Mouse (Mus musculus): ENCODE measurements around the gene Igfbpl1. TPM values are rescaled to one million over a fixed set of nuclear protein-coding genes. Genes with fewer than 3 reads are reported as not detected.

Igfbpl1 gene
- polyA plus RNA-seq, 1 experiment from 2014 or later: 90.4 TPM

- Histone ChIP-seq H3K4me2 (ENCODE audit: low read depth) (no peak overlapping the region), H3K4me1 (ENCODE audit: control insufficient read depth, insufficient read depth, low read length) (peaks cover 20% of the 10 kb centered on the region), H3K4me3 (ENCODE audit: low read depth, low read length) (no peak overlapping the region), H3K9ac (ENCODE audit: low read length) (no peak overlapping the region), H3K27ac (ENCODE audit: low read depth, low read length) (no peak overlapping the region), H3K27me3 (ENCODE audit: control insufficient read depth, insufficient read depth, low read length) (no peaks in the 10 kb centered on the region), H3K36me3 (ENCODE audit: control insufficient read depth, insufficient read depth, low read length) (no peaks in the 10 kb centered on the region), H3K9me3 (ENCODE audit: control insufficient read depth, low read length) (no peaks in the 10 kb centered on the region)
- WGBS: 30% methylated on average over 7 of the region's 7 CpGs
- no peak for ATAC-seq (ENCODE audit: insufficient read depth, low FRiP score, low TSS enrichment)
- peak; percentile 71 for DNase-seq (ENCODE audit: low spot score)
Observed at GRCm38 (mm10) chr4:45815542-45815941, 11.2 kb downstream of the Igfbpl1 start.

GRCm38 (mm10) chr4:45811250-45811649, 15.5 kb downstream of the Igfbpl1 start:
- Histone ChIP-seq H3K4me1 (ENCODE audit: control insufficient read depth, insufficient read depth, low read length) (0 out of 2 replicates have a peak, but pooled peaks cover 4% of the 10 kb centered on the region), H3K27me3 (ENCODE audit: control insufficient read depth, insufficient read depth, low read length) (no peaks in the 10 kb centered on the region), H3K4me3 (ENCODE audit: low read depth, low read length) (no peak overlapping the region), H3K27ac (ENCODE audit: low read depth, low read length) (no peak overlapping the region), H3K4me2 (ENCODE audit: low read depth) (no peak overlapping the region), H3K9me3 (ENCODE audit: control insufficient read depth, low read length) (no peaks in the 10 kb centered on the region), H3K36me3 (ENCODE audit: control insufficient read depth, insufficient read depth, low read length) (no peaks in the 10 kb centered on the region), H3K9ac (ENCODE audit: low read length) (no peak overlapping the region)
- no peak for ATAC-seq (ENCODE audit: insufficient read depth, low FRiP score, low TSS enrichment)
- DNase-seq (ENCODE audit: low spot score): no peak
- 18% methylated on average over 8 of the region's 8 CpGs for WGBS

- Histone ChIP-seq H3K4me3 (ENCODE audit: low read depth, low read length) (no peak overlapping the region), H3K9me3 (ENCODE audit: control insufficient read depth, low read length) (no peaks in the 10 kb centered on the region), H3K9ac (ENCODE audit: low read length) (no peak overlapping the region; the same call in 1 of the 2 replicates), H3K27me3 (ENCODE audit: control insufficient read depth, insufficient read depth, low read length) (no peaks in the 10 kb centered on the region), H3K27ac (ENCODE audit: low read depth, low read length) (no peak overlapping the region), H3K36me3 (ENCODE audit: control insufficient read depth, insufficient read depth, low read length) (no peaks in the 10 kb centered on the region), H3K4me1 (ENCODE audit: control insufficient read depth, insufficient read depth, low read length) (no peaks in the 10 kb centered on the region), H3K4me2 (ENCODE audit: low read depth) (no peak overlapping the region)
- ATAC-seq (ENCODE audit: insufficient read depth, low FRiP score, low TSS enrichment): no peak
- DNase-seq (ENCODE audit: low spot score): no peak
- 56% methylated on average over 7 of the region's 7 CpGs for WGBS
Observed at GRCm38 (mm10) chr4:45808034-45808433, 18.7 kb downstream of the Igfbpl1 start.

- H3K27me3 ChIP-seq (ENCODE audit: control insufficient read depth, insufficient read depth, low read length): no peaks in the 10 kb centered on the region
- no peaks in the 10 kb centered on the region for H3K4me1 ChIP-seq (ENCODE audit: control insufficient read depth, insufficient read depth, low read length)
- H3K9ac ChIP-seq (ENCODE audit: low read length): no peak overlapping the region
- no peak for DNase-seq (ENCODE audit: low spot score)
- WGBS: 93% methylated on average over 14 of the region's 14 CpGs
- H3K4me3 ChIP-seq (ENCODE audit: low read depth, low read length): no peak overlapping the region
- no peak for ATAC-seq (ENCODE audit: insufficient read depth, low FRiP score, low TSS enrichment)
- no peak overlapping the region for H3K4me2 ChIP-seq (ENCODE audit: low read depth)
- H3K9me3 ChIP-seq (ENCODE audit: control insufficient read depth, low read length): no peaks in the 10 kb centered on the region
- H3K36me3 ChIP-seq (ENCODE audit: control insufficient read depth, insufficient read depth, low read length): no peaks in the 10 kb centered on the region
- no peak overlapping the region for H3K27ac ChIP-seq (ENCODE audit: low read depth, low read length)
Observed at GRCm38 (mm10) chr4:45802900-45803299, 23.8 kb downstream of the Igfbpl1 start.

GRCm38 (mm10) chr4:45799956-45800537, 26.7 kb downstream of the Igfbpl1 start:
- Histone ChIP-seq H3K9ac (ENCODE audit: low read length) (no peak overlapping the region), H3K36me3 (ENCODE audit: control insufficient read depth, insufficient read depth, low read length) (no peaks in the 10 kb centered on the region), H3K27me3 (ENCODE audit: control insufficient read depth, insufficient read depth, low read length) (no peaks in the 10 kb centered on the region), H3K9me3 (ENCODE audit: control insufficient read depth, low read length) (no peaks in the 10 kb centered on the region), H3K4me2 (ENCODE audit: low read depth) (no peak overlapping the region), H3K4me3 (ENCODE audit: low read depth, low read length) (no peak overlapping the region), H3K27ac (ENCODE audit: low read depth, low read length) (0 out of 2 replicates have a peak overlapping the region, but pooled peaks have one; percentile 14), H3K4me1 (ENCODE audit: control insufficient read depth, insufficient read depth, low read length) (no peaks in the 10 kb centered on the region)
- DNase-seq (ENCODE audit: low spot score): no peak
- WGBS: 25% methylated on average over 3 of the region's 3 CpGs
- ATAC-seq (ENCODE audit: insufficient read depth, low FRiP score, low TSS enrichment): no peak

GRCm38 (mm10) chr4:45798964-45799363, 27.8 kb downstream of the Igfbpl1 start, which contains the start of gene Aldh1b1:
Aldh1b1 (plus strand) TSS chr4:45799022.
- Histone ChIP-seq H3K9me3 (ENCODE audit: control insufficient read depth, low read length) (no peaks in the 10 kb centered on the region), H3K4me3 (ENCODE audit: low read depth, low read length) (peak within 1 kb of the TSS; percentile 39), H3K36me3 (ENCODE audit: control insufficient read depth, insufficient read depth, low read length) (no peaks in the 10 kb centered on the region), H3K4me2 (ENCODE audit: low read depth) (peak within 1 kb of the TSS; percentile 70), H3K4me1 (ENCODE audit: control insufficient read depth, insufficient read depth, low read length) (no peaks in the 10 kb centered on the region), H3K9ac (ENCODE audit: low read length) (peak within 1 kb of the TSS; percentile 55), H3K27ac (ENCODE audit: low read depth, low read length) (0 out of 2 replicates have a peak within 1 kb of the TSS, but pooled peaks have one; percentile 49), H3K27me3 (ENCODE audit: control insufficient read depth, insufficient read depth, low read length) (no peaks in the 10 kb centered on the region)
- peak; percentile 84 for DNase-seq (ENCODE audit: low spot score)
- ATAC-seq (ENCODE audit: insufficient read depth, low FRiP score, low TSS enrichment): peak; percentile 73; the same call in 1 of the 2 replicates
- under 1% methylated on average over 26 of the region's 26 CpGs for WGBS

- DNase-seq (ENCODE audit: low spot score) (no peak), ATAC-seq (ENCODE audit: insufficient read depth, low FRiP score, low TSS enrichment) (no peak)
- Histone ChIP-seq H3K9ac (ENCODE audit: low read length) (no peak overlapping the region), H3K9me3 (ENCODE audit: control insufficient read depth, low read length) (no peaks in the 10 kb centered on the region), H3K4me1 (ENCODE audit: control insufficient read depth, insufficient read depth, low read length) (no peaks in the 10 kb centered on the region), H3K36me3 (ENCODE audit: control insufficient read depth, insufficient read depth, low read length) (no peaks in the 10 kb centered on the region), H3K27ac (ENCODE audit: low read depth, low read length) (no peak overlapping the region), H3K4me3 (ENCODE audit: low read depth, low read length) (no peak overlapping the region), H3K4me2 (ENCODE audit: low read depth) (no peak overlapping the region), H3K27me3 (ENCODE audit: control insufficient read depth, insufficient read depth, low read length) (no peaks in the 10 kb centered on the region)
- 83% methylated on average over 5 of the region's 5 CpGs for WGBS
Observed at GRCm38 (mm10) chr4:45796760-45797159, 30.0 kb downstream of the Igfbpl1 start.

GRCm38 (mm10) chr4:45795191-45795811, 31.4 kb downstream of the Igfbpl1 start:
- Histone ChIP-seq H3K27me3 (ENCODE audit: control insufficient read depth, insufficient read depth, low read length) (no peaks in the 10 kb centered on the region), H3K9me3 (ENCODE audit: control insufficient read depth, low read length) (no peaks in the 10 kb centered on the region), H3K4me3 (ENCODE audit: low read depth, low read length) (peak overlapping the region; percentile 18), H3K27ac (ENCODE audit: low read depth, low read length) (no peak overlapping the region), H3K4me2 (ENCODE audit: low read depth) (peak overlapping the region; percentile 48), H3K9ac (ENCODE audit: low read length) (peak overlapping the region; percentile 59), H3K4me1 (ENCODE audit: control insufficient read depth, insufficient read depth, low read length) (no peaks in the 10 kb centered on the region), H3K36me3 (ENCODE audit: control insufficient read depth, insufficient read depth, low read length) (no peaks in the 10 kb centered on the region)
- 3% methylated on average over 12 of the region's 12 CpGs for WGBS
- ATAC-seq (ENCODE audit: insufficient read depth, low FRiP score, low TSS enrichment): peak; percentile 30; the same call in 1 of the 2 replicates
- DNase-seq (ENCODE audit: low spot score): peak; percentile 63

GRCm38 (mm10) chr4:45790018-45790417, 36.7 kb downstream of the Igfbpl1 start:
- H3K9me3 ChIP-seq (ENCODE audit: control insufficient read depth, low read length): no peaks in the 10 kb centered on the region
- no peak overlapping the region for H3K27ac ChIP-seq (ENCODE audit: low read depth, low read length)
- whole genome bisulfite sequencing: 77% methylated on average over 2 of the region's 2 CpGs
- H3K4me1 ChIP-seq (ENCODE audit: control insufficient read depth, insufficient read depth, low read length): peaks cover 3% of the 10 kb centered on the region; the same call in 1 of the 2 replicates
- no peak overlapping the region for H3K9ac ChIP-seq (ENCODE audit: low read length)
- H3K27me3 ChIP-seq (ENCODE audit: control insufficient read depth, insufficient read depth, low read length): no peaks in the 10 kb centered on the region
- H3K4me2 ChIP-seq (ENCODE audit: low read depth): no peak overlapping the region
- no peaks in the 10 kb centered on the region for H3K36me3 ChIP-seq (ENCODE audit: control insufficient read depth, insufficient read depth, low read length)
- H3K4me3 ChIP-seq (ENCODE audit: low read depth, low read length): no peak overlapping the region
- no peak for DNase-seq (ENCODE audit: low spot score)
- no peak for ATAC-seq (ENCODE audit: insufficient read depth, low FRiP score, low TSS enrichment)

Data from neural tube, embryonic 11.5 days (tissue).